Mouse (Mus musculus) cerebellum, adult 11 months (tissue): ENCODE results near the gene Rasgrf1.

Experiments used
- DNase-seq: peaks from one replicate; pipeline ENCODE4 v3.0.0; 2022

Rasgrf1 gene

DNA sequence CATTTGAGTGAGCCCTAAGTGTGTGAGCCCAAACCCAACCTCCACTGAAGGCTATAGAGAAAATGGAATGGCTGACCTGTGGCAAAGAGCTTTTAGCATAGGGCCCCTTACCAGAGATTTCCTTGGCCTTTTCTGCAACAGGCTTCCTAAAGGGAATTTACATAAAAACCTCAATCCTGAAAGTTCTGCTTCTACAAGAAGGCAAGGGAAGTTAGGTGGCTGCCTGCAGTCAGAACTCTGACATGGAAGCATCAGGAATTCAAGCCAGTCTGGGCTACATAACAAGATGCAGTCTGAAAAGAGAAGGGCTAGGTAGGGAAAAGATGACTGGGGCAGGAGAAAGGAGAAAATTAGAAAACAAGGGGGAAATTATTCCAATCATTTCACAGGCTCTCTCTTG lies 1.8 kb upstream of the Rasgrf1 start:
- no peak for DNase-seq

DNA sequence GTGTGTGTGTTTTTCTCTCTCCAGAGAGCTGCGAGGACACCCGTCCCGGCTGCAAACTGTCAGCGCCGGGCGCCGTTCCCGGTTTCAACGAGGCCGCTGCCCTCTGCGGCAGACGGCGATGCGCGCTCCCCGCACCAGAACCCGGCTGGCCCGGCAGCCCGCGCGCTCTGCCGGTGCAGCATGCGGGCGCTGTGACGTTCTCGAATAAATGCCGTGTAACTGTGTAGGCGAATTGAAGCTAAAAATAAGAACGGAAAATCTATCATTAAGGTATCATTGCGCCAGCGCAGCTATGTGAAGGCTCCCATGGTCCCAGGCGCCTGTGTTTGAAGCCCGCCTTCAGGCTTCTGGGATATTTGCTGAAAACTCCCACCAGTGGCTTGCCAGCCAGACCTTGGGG lies 1.1 kb upstream of the Rasgrf1 start:
- peak; percentile 63 for DNase-seq

DNA sequence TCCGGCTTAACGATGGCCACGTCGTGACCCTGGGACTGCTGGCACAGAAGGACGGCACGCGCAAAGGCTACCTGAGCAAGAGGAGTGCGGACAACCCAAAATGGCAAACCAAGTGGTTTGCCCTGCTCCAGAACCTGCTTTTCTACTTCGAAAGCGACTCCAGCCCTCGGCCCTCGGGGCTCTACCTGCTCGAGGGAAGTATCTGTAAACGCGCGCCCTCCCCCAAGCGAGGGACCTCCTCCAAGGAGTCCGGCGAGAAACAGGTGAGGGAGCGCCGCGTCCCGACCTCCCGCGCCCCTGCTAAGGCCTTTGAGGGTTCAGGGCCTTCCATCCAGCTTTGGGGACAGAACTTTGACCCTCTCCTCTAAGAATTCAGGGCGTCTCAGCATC lies 298 bp downstream of the Rasgrf1 start:
- no peak for DNase-seq

GRCm38 (mm10) chr9:89910741-89911444 lies 1.2 kb downstream of the Rasgrf1 start:
- no peak for DNase-seq

GRCm38 (mm10) chr9:89911891-89912549 lies 2.3 kb downstream of the Rasgrf1 start:
- DNase-seq = no peak

GRCm38 (mm10) chr9:89913135-89913534 lies 3.4 kb downstream of the Rasgrf1 start:
- no peak for DNase-seq

DNA sequence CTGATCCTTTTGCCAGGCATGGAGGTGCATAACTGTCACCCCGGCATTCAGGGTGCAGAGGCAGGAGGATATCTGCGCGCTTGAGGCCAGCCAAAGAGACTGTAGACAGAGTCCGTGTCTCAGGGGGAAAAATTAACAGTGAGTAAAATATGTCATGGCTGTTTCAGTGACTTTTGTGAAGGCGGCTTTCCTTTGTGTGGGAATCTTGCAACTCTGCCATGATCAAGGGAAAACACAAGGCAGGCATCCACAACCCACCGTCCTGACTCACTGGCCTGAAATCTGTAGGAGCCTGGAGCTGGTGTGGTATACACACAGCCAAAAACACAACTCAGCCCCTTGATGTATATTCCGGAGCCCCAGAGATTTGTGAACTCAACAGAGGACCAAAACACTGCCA lies 6.8 kb downstream of the Rasgrf1 start:
- no peak for DNase-seq

DNA sequence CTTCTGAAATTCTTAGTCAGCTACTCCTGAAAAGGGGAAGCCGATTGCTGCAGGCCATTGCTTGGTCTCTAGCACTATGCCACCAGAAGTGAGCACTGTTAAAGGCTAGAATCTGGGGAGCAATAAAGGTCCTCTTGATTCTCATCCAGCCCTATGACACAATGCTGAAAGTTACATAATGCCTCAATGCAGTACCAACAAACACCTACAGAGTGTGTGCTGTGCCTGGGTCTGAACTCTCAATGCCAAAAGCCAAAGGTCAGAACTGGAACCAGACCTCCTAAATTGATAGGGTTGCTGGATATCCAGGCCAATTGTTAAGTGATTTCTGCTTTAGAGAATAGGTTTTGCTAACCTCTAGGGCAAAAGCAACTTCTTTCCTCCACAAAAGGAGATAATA lies 7.7 kb downstream of the Rasgrf1 start:
- no peak for DNase-seq

DNA sequence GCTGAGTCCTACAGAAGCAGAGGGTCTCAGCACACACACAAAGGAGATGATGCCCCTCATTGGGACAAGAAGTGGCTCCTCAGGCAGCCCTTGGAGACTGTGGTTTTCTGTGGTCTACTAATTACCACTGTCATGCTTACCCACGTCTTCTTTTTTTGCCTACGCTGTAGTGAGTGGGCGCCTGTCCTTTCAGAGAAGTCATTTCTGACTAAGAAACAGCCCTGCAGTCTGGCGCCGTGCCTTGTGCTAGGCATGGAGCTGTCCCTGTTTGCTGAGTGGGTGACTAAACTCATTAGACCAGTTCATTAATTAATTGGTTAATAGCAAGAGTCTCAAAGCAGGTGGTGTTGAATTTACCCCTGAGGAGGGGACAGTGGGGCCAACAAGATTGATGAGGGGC lies 9.1 kb downstream of the Rasgrf1 start:
- no peak for DNase-seq

DNA sequence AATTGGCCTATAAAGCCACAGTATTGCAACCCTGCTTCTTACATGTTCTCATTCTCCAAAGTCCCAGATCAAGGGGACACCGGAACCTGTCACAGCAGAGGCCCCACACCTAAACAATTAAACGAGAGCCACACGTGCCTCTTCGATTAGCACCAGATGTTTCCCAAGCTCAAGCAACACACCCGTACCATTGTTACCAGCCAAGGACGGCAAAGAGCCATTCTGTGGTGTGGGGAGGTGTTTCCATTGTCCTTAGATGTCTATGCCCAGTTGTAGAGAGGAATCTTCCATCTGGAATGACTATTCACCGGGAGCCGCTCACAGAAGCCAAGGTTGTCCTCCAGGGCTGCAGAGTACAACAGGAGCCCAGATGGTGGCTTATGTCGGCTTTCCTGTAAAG lies 11.4 kb downstream of the Rasgrf1 start:
- no peak for DNase-seq

DNA sequence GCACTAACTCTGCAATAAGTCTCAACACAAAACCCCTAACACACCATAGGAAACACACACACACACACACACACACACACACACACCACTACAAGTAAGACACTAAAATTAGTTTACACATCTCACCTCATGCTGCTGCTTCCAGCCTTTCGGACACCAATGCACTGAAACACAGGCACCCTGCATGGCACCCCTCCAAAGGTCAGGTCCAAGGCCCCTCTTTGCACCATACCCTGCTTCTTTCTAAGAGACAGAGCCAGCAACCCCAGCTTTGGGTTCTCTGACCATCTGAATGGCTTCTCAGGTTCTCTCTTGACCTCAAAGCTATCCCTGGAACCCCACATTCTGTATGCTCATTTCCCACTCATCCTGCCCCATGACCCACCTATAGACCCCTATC lies 13.0 kb downstream of the Rasgrf1 start:
- DNase-seq = no peak

GRCm38 (mm10) chr9:89924836-89925235 lies 15.1 kb downstream of the Rasgrf1 start:
- no peak for DNase-seq

DNA sequence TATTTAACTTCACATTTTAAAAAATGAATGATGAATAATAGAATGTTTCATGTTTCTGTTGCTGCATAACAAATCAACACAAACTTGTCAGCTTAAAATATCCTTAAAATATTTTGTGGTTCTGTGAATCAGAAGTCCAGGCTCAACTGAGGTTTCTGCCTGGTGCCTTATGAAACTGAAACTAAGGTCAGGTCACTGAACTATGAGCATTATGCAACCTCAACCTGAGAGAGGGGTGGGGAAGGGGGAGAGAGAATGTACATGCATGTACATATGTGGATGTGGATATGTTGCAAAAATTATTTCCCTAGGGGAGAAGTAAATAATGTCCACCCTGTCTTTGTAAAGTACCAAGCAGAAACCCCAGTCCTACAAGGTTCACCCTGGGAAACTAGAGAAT lies 18.8 kb downstream of the Rasgrf1 start:
- no peak for DNase-seq

DNA sequence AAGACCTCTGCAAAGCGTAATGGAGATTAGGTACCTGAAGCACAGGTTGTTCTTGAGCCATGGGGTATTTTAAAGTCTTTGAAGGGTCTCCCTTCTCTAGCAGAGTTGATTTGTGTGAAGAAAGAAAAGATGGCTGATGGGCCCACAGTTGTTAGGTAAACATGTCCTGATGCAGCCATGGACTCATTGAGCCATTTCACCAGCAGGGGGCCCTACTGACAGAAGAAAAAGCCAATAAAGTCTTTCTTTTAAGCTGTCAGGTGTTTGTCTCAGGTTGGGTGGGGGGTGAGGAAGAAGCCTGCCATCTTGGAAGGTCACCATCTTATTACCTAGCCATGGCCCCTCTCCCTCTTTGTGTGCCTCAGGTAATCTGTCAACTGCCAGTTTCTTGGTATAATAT lies 30.7 kb downstream of the Rasgrf1 start:
- DNase-seq = no peak

DNA sequence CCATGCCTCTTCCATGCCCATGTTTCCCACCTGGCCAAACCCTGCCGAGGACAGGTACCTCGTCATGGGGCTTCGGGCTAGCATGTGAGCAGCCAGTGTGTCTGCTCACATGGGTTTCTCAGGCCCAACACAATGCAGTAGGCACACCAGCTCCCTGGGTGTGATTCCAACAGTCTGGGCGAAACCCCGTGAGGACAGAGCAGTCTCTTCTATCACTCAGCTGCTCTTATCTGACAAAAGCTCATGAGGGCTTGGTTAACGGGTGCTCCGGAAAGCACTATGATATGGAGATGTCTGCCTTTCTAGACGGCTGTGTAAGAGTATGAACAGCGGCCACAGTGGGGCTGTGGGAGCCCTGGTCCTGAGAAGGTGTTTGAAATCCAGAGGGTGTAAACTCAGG lies 37.1 kb downstream of the Rasgrf1 start:
- no peak for DNase-seq

DNA sequence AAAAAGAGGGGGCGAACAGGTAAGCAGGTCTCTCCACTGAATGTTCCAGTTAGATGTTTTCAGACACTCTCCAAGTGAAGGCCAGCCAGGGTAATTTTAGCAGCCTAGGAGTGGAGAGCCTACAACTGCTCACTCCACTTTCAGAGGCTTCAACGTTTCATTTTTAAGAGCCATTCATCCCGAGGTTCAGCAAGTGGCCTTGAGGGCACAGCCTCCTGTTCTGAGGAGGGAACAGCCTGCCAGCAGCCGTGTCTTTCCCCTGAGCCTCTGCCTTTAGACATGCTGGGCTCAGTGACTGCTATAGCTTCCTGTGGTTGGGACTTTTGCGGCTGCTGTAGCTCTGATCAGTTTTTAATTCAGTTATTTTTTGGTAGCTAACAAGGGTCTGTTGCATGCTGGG lies 38.9 kb downstream of the Rasgrf1 start:
- no peak for DNase-seq

DNA sequence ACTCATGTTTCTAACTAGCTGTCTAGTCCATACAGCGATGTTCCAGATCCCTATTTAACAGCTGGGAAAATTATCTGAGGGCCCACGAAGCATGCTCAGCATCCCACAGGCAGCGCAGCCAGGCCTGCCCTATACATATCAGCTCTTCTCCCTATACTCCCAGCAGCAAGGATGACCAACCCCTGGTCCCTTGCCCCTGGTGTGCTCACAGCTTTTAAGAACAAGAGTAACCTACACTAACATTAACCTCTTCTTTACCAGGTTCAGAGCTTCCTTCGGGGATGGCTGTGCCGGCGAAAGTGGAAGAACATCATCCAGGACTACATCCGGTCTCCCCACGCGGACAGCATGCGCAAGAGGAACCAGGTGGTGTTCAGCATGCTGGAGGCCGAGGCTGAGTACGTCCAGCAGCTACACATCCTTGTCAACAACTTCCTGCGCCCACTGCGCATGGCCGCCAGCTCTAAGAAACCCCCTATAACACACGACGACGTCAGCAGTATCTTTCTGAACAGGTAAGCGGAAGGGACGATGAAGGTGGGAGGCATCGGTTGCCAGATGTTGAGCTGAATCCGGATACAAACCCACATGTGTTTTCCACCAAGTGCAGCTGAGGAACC lies 44.0 kb downstream of the Rasgrf1 start:
- DNase-seq = no peak

DNA sequence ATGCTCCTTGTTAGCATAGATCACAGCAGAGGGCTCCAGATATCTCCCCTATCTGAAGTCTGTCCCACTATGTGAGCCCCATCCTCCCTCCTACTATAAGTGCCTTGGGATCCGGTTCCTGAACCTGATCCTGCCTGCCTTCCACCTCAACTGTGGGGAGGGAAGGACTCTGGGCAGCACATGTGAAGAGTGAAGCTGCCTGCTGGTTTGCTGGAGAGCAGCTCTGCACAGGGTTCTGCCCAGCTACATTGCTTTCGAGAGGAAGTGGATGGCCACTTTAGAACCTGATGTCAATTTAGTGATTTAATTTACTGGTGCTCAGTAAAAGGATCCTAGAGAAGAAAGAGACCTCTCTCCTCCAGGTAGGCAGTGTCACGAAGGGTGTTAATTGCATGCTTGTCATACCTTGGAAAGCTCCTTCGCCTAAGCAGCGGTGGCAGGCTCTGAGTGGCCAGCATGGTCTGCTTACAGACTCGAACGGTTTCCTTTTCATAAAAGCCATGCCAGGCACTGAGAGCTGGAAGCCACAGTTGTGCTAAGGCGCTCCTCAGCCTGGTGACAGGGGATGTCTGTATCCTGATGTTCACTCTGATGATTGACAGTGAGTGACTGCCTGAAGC lies 45.3 kb downstream of the Rasgrf1 start:
- DNase-seq = no peak

- no peak for DNase-seq
Measured at GRCm38 (mm10) chr9:89958959-89959358, 49.3 kb downstream of the Rasgrf1 start.

DNA sequence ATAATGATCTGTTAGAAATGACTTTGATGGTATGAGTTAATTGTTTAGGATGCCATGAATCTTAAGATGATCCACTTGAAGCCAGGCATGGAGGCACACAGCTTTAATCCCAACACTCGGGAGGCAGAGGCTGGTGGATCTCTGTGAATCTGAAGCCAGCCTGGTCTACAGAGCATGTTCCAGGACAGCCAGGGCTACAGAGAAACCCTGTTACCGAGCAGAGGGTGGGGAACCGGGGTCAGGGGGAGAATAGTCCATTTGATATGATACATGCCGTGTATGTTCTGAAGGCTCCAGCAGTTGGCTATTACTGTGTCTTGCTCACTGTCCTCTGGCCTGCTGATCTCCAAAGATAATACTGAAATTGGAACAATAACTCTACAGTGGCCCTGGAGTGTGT lies 54.4 kb downstream of the Rasgrf1 start:
- no peak for DNase-seq

DNA sequence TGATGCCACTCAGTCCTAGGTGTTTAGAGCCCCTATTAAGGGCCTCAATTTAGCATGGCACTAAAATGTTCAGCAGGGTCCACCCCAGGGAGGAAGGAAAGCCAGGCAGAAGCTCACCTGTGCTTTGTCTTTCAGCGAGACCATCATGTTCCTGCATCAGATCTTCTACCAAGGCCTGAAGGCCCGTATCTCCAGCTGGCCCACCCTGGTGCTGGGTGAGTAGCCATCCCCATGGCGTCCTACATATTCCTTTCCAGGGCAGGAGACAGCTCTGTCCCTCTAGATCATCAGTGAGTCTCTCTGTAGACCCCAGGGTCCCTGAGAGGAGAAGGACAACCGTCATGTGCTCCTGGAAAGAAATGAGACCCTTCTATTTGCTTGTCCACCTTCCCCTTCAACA lies 58.0 kb downstream of the Rasgrf1 start:
- DNase-seq = no peak

GRCm38 (mm10) chr9:89968836-89969450 lies 59.2 kb downstream of the Rasgrf1 start:
- no peak for DNase-seq

- DNase-seq = no peak
Measured at GRCm38 (mm10) chr9:89970271-89970670, 60.6 kb downstream of the Rasgrf1 start.
